Mouse (Mus musculus) adipocyte (in vitro differentiated cells): Measurements from ENCODE around the gene Nfu1.

Experiments
- DNase-seq: peaks from one replicate; pipeline ENCODE4 v3.0.0-alpha.2; 2016; ENCODE audit warnings: low spot score

The Nfu1 gene

DNA sequence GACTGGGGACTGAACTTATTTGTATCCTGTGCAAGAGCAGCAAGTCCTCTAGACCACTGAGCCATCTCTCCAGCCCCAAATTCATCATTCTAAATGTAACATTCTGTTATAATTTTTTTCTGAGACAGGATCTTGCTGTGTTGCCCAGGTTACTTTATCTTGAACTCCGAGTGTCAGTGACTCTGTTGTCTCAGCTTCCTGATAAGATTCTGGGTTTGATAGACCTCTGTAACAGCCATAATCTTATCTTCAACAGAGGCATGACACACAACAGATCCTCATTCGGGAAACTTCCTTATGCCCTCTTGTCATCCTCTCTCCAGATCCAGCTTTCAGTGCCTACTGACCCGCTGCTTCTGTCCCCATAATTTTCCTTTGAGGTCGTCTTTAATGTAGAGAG lies 63.7 kb downstream of the Nfu1 start:
- DNase-seq: no peak

DNA sequence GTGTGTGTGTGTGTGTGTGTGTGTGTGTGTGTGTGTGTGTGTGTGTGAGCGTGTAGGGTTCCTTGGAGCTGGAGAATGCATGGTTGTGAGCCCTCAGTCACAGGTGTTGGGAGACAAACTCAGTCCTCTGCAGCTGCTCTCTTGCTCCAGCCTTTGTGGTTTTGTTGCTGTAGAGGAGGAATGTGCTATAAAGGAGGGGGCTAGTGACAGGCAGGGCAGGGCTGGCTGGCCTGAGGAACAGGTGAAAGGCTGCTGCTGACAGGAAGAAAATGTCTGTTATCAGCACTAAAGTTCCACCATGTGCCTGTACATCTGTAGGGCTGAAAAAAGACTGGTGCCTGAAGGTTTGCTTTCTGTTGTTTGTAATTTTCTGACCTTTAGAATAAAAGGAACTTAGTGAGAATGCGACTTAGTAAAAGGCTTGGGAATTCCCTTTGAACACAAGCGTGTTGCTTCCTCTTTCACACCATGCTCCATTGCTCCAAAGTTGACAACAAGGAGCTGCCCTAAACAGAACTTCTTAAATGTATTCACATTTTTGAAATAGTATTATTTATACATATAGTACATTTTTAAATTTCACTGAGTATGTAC lies 66.2 kb downstream of the Nfu1 start:
- no peak for DNase-seq
